Mouse (Mus musculus) myocyte (in vitro differentiated cells): ENCODE results near the gene Fam71a. TPM values are rescaled to one million over a fixed set of nuclear protein-coding genes. Genes with fewer than 3 reads are reported as not detected.

Experiments
- H3K27me3 ChIP-seq: one replicate; pipeline ENCODE4 v1.6.1; 2011; ENCODE audit not compliant: control insufficient read depth, insufficient read depth, insufficient read length
- H3K36me3 ChIP-seq: one replicate; pipeline ENCODE4 v1.6.1; 2011; ENCODE audit not compliant: control insufficient read depth, insufficient read depth
- H3K4me2 ChIP-seq: one replicate; pipeline ENCODE4 v1.6.1; 2011; ENCODE audit warnings: low read depth, control low read depth
- H3K4me3 ChIP-seq: one replicate; pipeline ENCODE4 v1.5.1; 2011; ENCODE audit warnings: mild to moderate bottlenecking, control low read depth, moderate library complexity
- H3K79me2 ChIP-seq: one replicate; pipeline ENCODE4 v1.6.1; 2011; ENCODE audit not compliant: control insufficient read depth, insufficient read depth
- H3ac ChIP-seq: one replicate; pipeline ENCODE4 v1.6.1; 2011; ENCODE audit not compliant: control insufficient read depth, insufficient read length
- CEBPB ChIP-seq: IDR thresholded peaks from 2 replicates; pipeline ENCODE4 v1.6.1; 2011; ENCODE audit warnings: mild to moderate bottlenecking, moderate library complexity; ENCODE audit not compliant: poor library complexity, insufficient read depth, severe bottlenecking
- E2F4 ChIP-seq: IDR thresholded peaks from one replicate; pipeline ENCODE4 v1.6.1; 2011; ENCODE audit warnings: mild to moderate bottlenecking, control low read depth, moderate library complexity; ENCODE audit not compliant: insufficient read depth
- MAX ChIP-seq: IDR thresholded peaks from one replicate; pipeline ENCODE4 v1.6.1; 2011; ENCODE audit warnings: low read depth, mild to moderate bottlenecking, control low read depth
- MYOD1 ChIP-seq, 3 experiments: IDR thresholded peaks; one replicate each; pipeline ENCODE4 v1.6.1; 2011; ENCODE audit warnings: control low read depth in 2 of 3, low read depth in 2 of 3, mild to moderate bottlenecking in 2 of 3, moderate library complexity in 1 of 3; ENCODE audit not compliant: insufficient read length in 2 of 3, control insufficient read depth in 1 of 3
- MYOG ChIP-seq, 3 experiments: IDR thresholded peaks; one replicate each; pipeline ENCODE4 v1.6.1; 2011; ENCODE audit warnings: control low read depth in 2 of 3, low read depth in 2 of 3, mild to moderate bottlenecking in 2 of 3; ENCODE audit not compliant: insufficient read length in 2 of 3, control insufficient read depth in 1 of 3, insufficient read depth in 1 of 3
- POLR2A ChIP-seq: IDR thresholded peaks from one replicate; pipeline ENCODE4 v1.6.1; 2011; ENCODE audit warnings: low read depth, mild to moderate bottlenecking, control low read depth, moderate library complexity; ENCODE audit not compliant: insufficient read length
- POLR2AphosphoS2 ChIP-seq: IDR thresholded peaks from one replicate; pipeline ENCODE4 v1.6.1; 2011; ENCODE audit warnings: low read depth, control low read depth; ENCODE audit not compliant: insufficient read length
- REST ChIP-seq: IDR thresholded peaks from one replicate; pipeline ENCODE4 v1.6.1; 2011; ENCODE audit warnings: mild to moderate bottlenecking, control low read depth, moderate library complexity; ENCODE audit not compliant: insufficient read depth, insufficient read length
- SRF ChIP-seq: IDR thresholded peaks from one replicate; pipeline ENCODE4 v1.6.1; 2011; ENCODE audit warnings: low read depth; ENCODE audit not compliant: control insufficient read depth, insufficient read length
- TCF12 ChIP-seq: IDR thresholded peaks from one replicate; pipeline ENCODE4 v1.6.1; 2011; ENCODE audit warnings: mild to moderate bottlenecking, control low read depth; ENCODE audit not compliant: poor library complexity, insufficient read depth, severe bottlenecking
- TCF3 ChIP-seq: IDR thresholded peaks from one replicate; pipeline ENCODE4 v1.6.1; 2011; ENCODE audit warnings: low read depth, control low read depth; ENCODE audit not compliant: insufficient read length
- USF1 ChIP-seq: IDR thresholded peaks from one replicate; pipeline ENCODE4 v1.6.1; 2011; ENCODE audit warnings: low read depth, mild to moderate bottlenecking, control low read depth, moderate library complexity
- polyA plus RNA-seq: library from polyadenylated mRNA; unstranded; fragments of >200 nt; fragmentation: generic; extraction: Trizol; gene quantifications from one replicate; pipeline ENCODE4 v1.2.1, GENCODE M21; 2012; ENCODE audit warnings: missing spikeins

Fam71a gene
- polyA plus RNA-seq, 1 experiment, result not detected

- peaks cover 18% of the 10 kb centered on the region for H3K27me3 ChIP-seq
These were observed 28.1 kb upstream of the Fam71a start for GRCm38 (mm10) chr1:191192751-191193150.

GRCm38 (mm10) chr1:191192213-191192612 is 27.6 kb upstream of the Fam71a start:
- Histone ChIP-seq H3K4me3 (no peak overlapping the region), H3K36me3 (no peaks in the 10 kb centered on the region), H3K4me2 (no peak overlapping the region), H3K79me2 (no peaks in the 10 kb centered on the region), H3ac (no peak overlapping the region), H3K27me3 (peaks cover 18% of the 10 kb centered on the region)
- TF ChIP-seq USF1 (no peak), MYOG (IDR thresholded peaks at IDR 0.05; ENCODE audit: control insufficient read depth in 1 of 3, insufficient read depth in 1 of 3, insufficient read length in 2 of 3, low read depth in 2 of 3) (no peak), REST (no peak), MYOD1 (IDR thresholded peaks at IDR 0.05; ENCODE audit: control insufficient read depth in 1 of 3, insufficient read length in 2 of 3, low read depth in 2 of 3) (no peak), SRF (no peak)

More at GRCm38 (mm10) chr1:191192751-191193150, 28.1 kb upstream of the Fam71a start:
- Histone ChIP-seq H3ac (no peak overlapping the region), H3K36me3 (no peaks in the 10 kb centered on the region), H3K79me2 (no peaks in the 10 kb centered on the region), H3K4me3 (no peak overlapping the region), H3K4me2 (no peak overlapping the region)
- TF ChIP-seq E2F4, result no peak
- no peak for TF ChIP-seq MYOD1 (IDR thresholded peaks at IDR 0.05; ENCODE audit: control insufficient read depth in 1 of 3, insufficient read length in 2 of 3, low read depth in 2 of 3)
- no peak for TF ChIP-seq TCF3
- no peak for TF ChIP-seq POLR2AphosphoS2
- no peak for TF ChIP-seq POLR2A
- no peak for TF ChIP-seq MYOG (IDR thresholded peaks at IDR 0.05; ENCODE audit: control insufficient read depth in 1 of 3, insufficient read depth in 1 of 3, insufficient read length in 2 of 3, low read depth in 2 of 3)
- no peak for TF ChIP-seq MAX
- TF ChIP-seq TCF12, result no peak
- TF ChIP-seq CEBPB, result no peak
- TF ChIP-seq USF1, result no peak
- TF ChIP-seq REST, result no peak
- no peak for TF ChIP-seq SRF

GRCm38 (mm10) chr1:191189671-191190372 is 25.2 kb upstream of the Fam71a start:
- Histone ChIP-seq H3K36me3 (no peaks in the 10 kb centered on the region), H3K79me2 (no peaks in the 10 kb centered on the region), H3K4me3 (no peak overlapping the region), H3K27me3 (peaks cover 26% of the 10 kb centered on the region), H3ac (no peak overlapping the region), H3K4me2 (peak overlapping the region; percentile 1)
- TF ChIP-seq E2F4 (no peak), TCF3 (no peak), REST (no peak), MYOG (IDR thresholded peaks at IDR 0.05; ENCODE audit: control insufficient read depth in 1 of 3, insufficient read depth in 1 of 3, insufficient read length in 2 of 3, low read depth in 2 of 3) (no peak), MYOD1 (IDR thresholded peaks at IDR 0.05; ENCODE audit: control insufficient read depth in 1 of 3, insufficient read length in 2 of 3, low read depth in 2 of 3) (no peak), SRF (no peak), POLR2A (no peak), TCF12 (no peak), CEBPB (no peak), MAX (no peak), USF1 (no peak)

GRCm38 (mm10) chr1:191186386-191186770 is 21.8 kb upstream of the Fam71a start:
- peaks cover 25% of the 10 kb centered on the region for H3K27me3 ChIP-seq
- H3K4me3 ChIP-seq, result no peak overlapping the region
- peak overlapping the region; percentile 100 for H3K4me2 ChIP-seq
- H3ac ChIP-seq, result no peak overlapping the region
- no peaks in the 10 kb centered on the region for H3K36me3 ChIP-seq
- no peak for TF ChIP-seq TCF3
- TF ChIP-seq SRF, result no peak
- no peak for TF ChIP-seq MYOD1 (IDR thresholded peaks at IDR 0.05; ENCODE audit: control insufficient read depth in 1 of 3, insufficient read length in 2 of 3, low read depth in 2 of 3)
- no peak for TF ChIP-seq TCF12
- TF ChIP-seq USF1, result no peak
- TF ChIP-seq E2F4, result no peak
- no peak for TF ChIP-seq POLR2A
- TF ChIP-seq CEBPB, result no peak
- no peak for TF ChIP-seq POLR2AphosphoS2
- no peak for TF ChIP-seq MAX
- no peak for TF ChIP-seq MYOG (IDR thresholded peaks at IDR 0.05; ENCODE audit: control insufficient read depth in 1 of 3, insufficient read depth in 1 of 3, insufficient read length in 2 of 3, low read depth in 2 of 3)
- no peak for TF ChIP-seq REST
- H3K79me2 ChIP-seq, result peaks cover 8% of the 10 kb centered on the region
